In the genomic region with DNA sequence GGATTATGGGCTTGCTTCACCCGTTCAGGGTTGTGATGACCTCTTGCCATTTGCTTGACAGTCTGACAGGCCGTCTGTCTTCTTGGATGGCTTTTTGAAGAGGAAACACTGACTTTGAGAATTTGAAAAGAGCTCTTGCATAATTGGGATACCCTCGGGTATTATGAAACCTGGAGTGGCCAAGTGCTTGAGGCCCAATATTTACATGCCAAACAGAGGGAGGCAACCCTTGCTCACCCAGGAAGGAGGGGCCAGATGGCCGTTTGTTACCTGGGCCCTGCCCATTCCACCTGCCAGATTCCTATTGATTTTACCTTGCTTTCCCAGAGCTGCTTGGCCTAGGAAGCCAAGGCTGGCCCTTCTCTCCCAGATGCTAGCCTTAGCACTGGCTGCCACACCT, we compare ENCODE assay signal across 23 mouse cellular contexts. TPM values are rescaled to one million over a fixed set of nuclear protein-coding genes. Genes with fewer than 3 reads are reported as not detected.
DNase-seq lines count a peak whose midpoint lies in the region; ATAC-seq and TF ChIP-seq lines count a peak whose summit lies in the region.
"Had no signal": no experiment of that assay in that cellular context is flagged by ENCODE, and none has a peak within 500 bp of the region (broad histone marks: within the 10 kb centered on the region; RNA-seq: fewer than 3 reads in every experiment).

No protein-coding gene starts in this region.

- H3K27me3 ChIP-seq in heart, embryonic 12.5 days (replicated peaks): no peaks in the 10 kb centered on the region
- H3K27me3 ChIP-seq: CH12.LX; heart, embryonic 13.5 days; hindbrain, embryonic 12.5 days had no signal

- H3K4me2 ChIP-seq in heart, embryonic 12.5 days: no peak overlapping the region
- H3K4me2 ChIP-seq: heart, embryonic 13.5 days; hindbrain, embryonic 12.5 days had no signal

- H3K36me3 ChIP-seq in heart, embryonic 12.5 days: peaks cover 13% of the 10 kb centered on the region; the same call in 1 of the 2 replicates

- ATAC-seq in megakaryocyte, adult 5-6 weeks (ENCODE audit: poor library complexity, severe bottlenecking): peak; percentile 33; the same call in 1 of the 2 replicates
- ATAC-seq in heart, embryonic 12.5 days (ENCODE audit: insufficient number of reproducible peaks, low FRiP score): no peak
- ATAC-seq: forebrain, postnatal 0 days had no signal

- no peaks in the 10 kb centered on the region for H3K9me3 ChIP-seq in heart, embryonic 12.5 days (replicated peaks)
- H3K9me3 ChIP-seq: heart, embryonic 13.5 days; hindbrain, embryonic 12.5 days had no signal

- DNase-seq in 416B (ENCODE audit: low read depth) (peak; percentile 42), NIH3T3 (ENCODE audit: low read depth) (peak; percentile 18)
- peak; percentile 61 for DNase-seq in lung, adult 2 months
- no peak for DNase-seq in frontal cortex, postnatal 10 days (ENCODE audit: low spot score in 2 of 2)
- DNase-seq in left cerebral cortex, postnatal 25 days (ENCODE audit: low spot score in 2 of 2): no peak
- DNase-seq: cerebellum, adult 9-11 months; embryo, embryonic 11 days; forebrain, postnatal 0 days; gastrocnemius, postnatal 14 days; kidney, adult 2 months; left cerebral cortex, postnatal 4 days; right cerebral cortex, adult 18-20 months; spleen, adult 18-20 months; thymus, adult 18-20 months had no signal

- TF ChIP-seq POLR2A in lung, adult 2 months (IDR thresholded peaks at IDR 0.05; ENCODE audit: borderline replicate concordance, extremely low read depth, low read depth, low read length): no peak

- H3K27ac ChIP-seq in heart, embryonic 12.5 days (ENCODE audit: poor library complexity, severe bottlenecking): no peak overlapping the region
- H3K27ac ChIP-seq: heart, embryonic 13.5 days; hindbrain, embryonic 12.5 days had no signal

- peaks cover 8% of the 10 kb centered on the region for H3K4me1 ChIP-seq in lung, adult 2 months (ENCODE audit: control insufficient read depth, insufficient read depth, low read length)
- peaks cover 22% of the 10 kb centered on the region for H3K4me1 ChIP-seq in heart, embryonic 12.5 days (replicated peaks)

- H3K4me3 ChIP-seq in lung, adult 2 months (replicated peaks; ENCODE audit: extremely low read depth, low read depth, low read length): no peak overlapping the region
- H3K4me3 ChIP-seq in heart, embryonic 12.5 days: no peak overlapping the region
- H3K4me3 ChIP-seq: erythroblast, embryonic 14.5 days; heart, embryonic 13.5 days; hindbrain, embryonic 12.5 days; myocyte had no signal

- intact Hi-C loops in left cerebral cortex, postnatal 25 days (cut with DNase I): no loop called here

- 35% methylated on average over 4 of the region's 4 CpGs for WGBS in lung, adult 2 months
- 69% methylated on average over 4 of the region's 4 CpGs for WGBS in heart, embryonic 12.5 days

- no peak for TF ChIP-seq CTCF in lung, adult 2 months (IDR thresholded peaks at IDR 0.05; ENCODE audit: insufficient read depth, low read length)

- no peak overlapping the region for H3K9ac ChIP-seq in heart, embryonic 12.5 days
- H3K9ac ChIP-seq: forebrain, postnatal 0 days; heart, embryonic 13.5 days; hindbrain, embryonic 12.5 days had no signal

RNA-seq across cellular contexts. Expression of a gene that starts 15.5 kb away (rescaled TPM):
- 163 and 173 TPM in 2 replicates for polyA plus RNA-seq in lung, adult 2 months (2012; rRNA removed)
- total RNA-seq in megakaryocyte, adult 5-6 weeks (2015): 3.3 and 5.3 TPM in 2 replicates
- 3.6 and 5.3 TPM in 2 replicates for total RNA-seq in megakaryocyte, adult 5-6 weeks (2017)
- total RNA-seq in left cerebral cortex, postnatal 25 days (2021): 100 to 1,000 TPM; 178 to 186 TPM
- polyA plus RNA-seq in heart, embryonic 12.5 days (2016; fragmentation: Nextera tagmentation; extraction: Ambion mirVana): 41.2 and 41.4 TPM in 2 replicates

RNA-seq across cellular contexts. Expression of a gene that starts 16.1 kb away (rescaled TPM):
- polyA plus RNA-seq in lung, adult 2 months (2012; rRNA removed): 131 and 171 TPM in 2 replicates
- total RNA-seq in megakaryocyte, adult 5-6 weeks (2015): 30.3 and 34.7 TPM in 2 replicates
- total RNA-seq in megakaryocyte, adult 5-6 weeks (2017): 12.7 and 14.7 TPM in 2 replicates
- 10 to 100 TPM; 39.5 to 41.2 TPM for total RNA-seq in left cerebral cortex, postnatal 25 days (2021)
- 128 and 129 TPM in 2 replicates for polyA plus RNA-seq in heart, embryonic 12.5 days (2016; fragmentation: Nextera tagmentation; extraction: Ambion mirVana)

RNA-seq across cellular contexts. Expression of a gene that starts 31.4 kb away (rescaled TPM):
- polyA plus RNA-seq in lung, adult 2 months (2012; rRNA removed): not detected in 2 replicates
- not detected in 2 replicates for total RNA-seq in megakaryocyte, adult 5-6 weeks (2015)
- not detected in 2 replicates for total RNA-seq in megakaryocyte, adult 5-6 weeks (2017)
- under 1 TPM in 1 of 2 experiments, not detected in 1; 0.73 TPM for total RNA-seq in left cerebral cortex, postnatal 25 days (2021)
- polyA plus RNA-seq in heart, embryonic 12.5 days (2016; fragmentation: Nextera tagmentation; extraction: Ambion mirVana): 0.61 TPM in 1 of 2 replicates, not detected in the other
- total RNA-seq: forebrain, postnatal 0 days; gastrocnemius, postnatal 14 days; layer of hippocampus, adult 8-10 months; left cerebral cortex, postnatal 4 days; megakaryocyte-erythroid progenitor cell, adult 5-6 weeks had no signal
- polyA plus RNA-seq: erythroblast, embryonic 14.5 days; forebrain, postnatal 0 days; hindbrain, embryonic 12.5 days; kidney, adult 2 months had no signal

RNA-seq across cellular contexts. Expression of a gene that starts 43.1 kb away (rescaled TPM):
- polyA plus RNA-seq in lung, adult 2 months (2012; rRNA removed): not detected in 2 replicates
- 0.67 TPM in 1 of 2 replicates, not detected in the other for total RNA-seq in megakaryocyte, adult 5-6 weeks (2015)
- total RNA-seq in megakaryocyte, adult 5-6 weeks (2017): not detected in 2 replicates
- under 1 TPM; 0.18 to 0.21 TPM for total RNA-seq in left cerebral cortex, postnatal 25 days (2021)
- 0.46 and 0.56 TPM in 2 replicates for polyA plus RNA-seq in heart, embryonic 12.5 days (2016; fragmentation: Nextera tagmentation; extraction: Ambion mirVana)
- total RNA-seq: CH12.LX had no signal
- polyA plus RNA-seq: erythroblast, embryonic 14.5 days had no signal

Comparison
In these comparisons a context has a peak if more than half of its experiments do, and no peak if none do; other contexts are left out.
1. DNase-seq: peak in 416B (single experiment), NIH3T3 (single experiment) and lung, adult 2 months (single experiment); none in frontal cortex, postnatal 10 days (0 of 2) and left cerebral cortex, postnatal 25 days (0 of 2).
2. RNA of a gene that starts 15.5 kb away (total RNA-seq): 178 to 186 TPM in left cerebral cortex, postnatal 25 days; 3.3 to 5.3 TPM in megakaryocyte, adult 5-6 weeks; every median in the first group is over 10 times any median in the second.